9 mouse cellular contexts compared by ENCODE assay signal in genomic region chr7:19170142-19170541, GRCm38 (mm10). TPM values are rescaled to one million over a fixed set of nuclear protein-coding genes. Genes with fewer than 3 reads are reported as not detected.
DNase-seq lines count a peak whose midpoint lies in the region; TF ChIP-seq lines count a peak whose summit lies in the region.
"Had no signal": no experiment of that assay in that cellular context is flagged by ENCODE, and none has a peak within 500 bp of the region (broad histone marks: within the 10 kb centered on the region; RNA-seq: fewer than 3 reads in every experiment).

No protein-coding gene starts in this region.

- WGBS in olfactory bulb, adult 2 months: 10% methylated on average over 8 of the region's 8 CpGs

- peaks cover 43% of the 10 kb centered on the region for H3K4me1 ChIP-seq in olfactory bulb, adult 2 months (ENCODE audit: control insufficient read depth, insufficient read depth, low read length)

- no peak for TF ChIP-seq CTCF in olfactory bulb, adult 2 months (IDR thresholded peaks at IDR 0.05; ENCODE audit: insufficient read depth, low read depth, low read length)

- 0 out of 2 replicates have a peak, but pooled peaks have one; percentile 12 for TF ChIP-seq POLR2A in olfactory bulb, adult 2 months (IDR thresholded peaks at IDR 0.05; ENCODE audit: insufficient read depth, low read depth, low read length)

- peak; percentile 34 to 48 for DNase-seq in layer of hippocampus, postnatal 10 days (ENCODE audit: low spot score in 2 of 2)
- DNase-seq in layer of hippocampus, adult 8-10 months (ENCODE audit: low spot score in 2 of 2): no peak
- peak; percentile 58 to 76 for DNase-seq in frontal cortex, adult 2 months (ENCODE audit: extremely low spot score in 1 of 2, low spot score in 1 of 2)
- peak; percentile 74 for DNase-seq in heart, postnatal 4 days
- DNase-seq in thymus, adult 18-20 months: no peak
- DNase-seq in gastrocnemius, postnatal 10 days: no peak
- no peak for DNase-seq in adrenal gland, adult (ENCODE audit: inconsistent age in 2 of 2, low spot score in 1 of 2)

- H3K4me3 ChIP-seq in olfactory bulb, adult 2 months (ENCODE audit: insufficient read depth, low read depth, low read length): no peak overlapping the region
- H3K4me3 ChIP-seq: embryonic facial prominence, embryonic 13.5 days had no signal

- H3K27ac ChIP-seq in olfactory bulb, adult 2 months (ENCODE audit: insufficient read depth, low read depth, low read length): peak overlapping the region; percentile 97
- H3K27ac ChIP-seq: embryonic facial prominence, embryonic 13.5 days had no signal

RNA-seq across cellular contexts. Expression of gene Gipr, which starts 4.2 kb away (rescaled TPM):
- 1 to 10 TPM; 3.0 to 4.1 TPM for total RNA-seq in layer of hippocampus, postnatal 10 days (2021)
- 1 to 10 TPM; 1.0 to 1.5 (median 1.2) TPM for total RNA-seq in layer of hippocampus, adult 8-10 months (2022)
- 11.0 and 11.9 TPM in 2 replicates for polyA plus RNA-seq in frontal cortex, adult 2 months (2012; rRNA removed)
- total RNA-seq in heart, postnatal 4 days (2021): 1 to 10 TPM; 1.3 TPM
- polyA plus RNA-seq in olfactory bulb, adult 2 months (2012; ENCODE audit: insufficient read depth, insufficient read length, low replicate concordance, missing spikeins): not detected in 2 replicates
- under 1 TPM in 1 of 2 experiments, not detected in 1; 0.14 TPM for total RNA-seq in gastrocnemius, postnatal 10 days (2021)

RNA-seq across cellular contexts. Expression of gene Eml2, which starts 6.1 kb away (rescaled TPM):
- 100 to 1,000 TPM; 183 to 198 TPM for total RNA-seq in layer of hippocampus, postnatal 10 days (2021)
- 100 to 1,000 TPM; 156 to 198 (median 171) TPM for total RNA-seq in layer of hippocampus, adult 8-10 months (2022)
- 134 and 136 TPM in 2 replicates for polyA plus RNA-seq in frontal cortex, adult 2 months (2012; rRNA removed)
- total RNA-seq in heart, postnatal 4 days (2021): 10 to 100 TPM; 70.6 to 77.3 TPM
- polyA plus RNA-seq in olfactory bulb, adult 2 months (2012; ENCODE audit: insufficient read depth, insufficient read length, low replicate concordance, missing spikeins): not detected in 2 replicates
- total RNA-seq in gastrocnemius, postnatal 10 days (2021): 10 to 100 TPM; 14.9 to 17.6 TPM

RNA-seq across cellular contexts. Expression of gene Snrpd2, which starts 20.6 kb away (rescaled TPM):
- 100 to 1,000 TPM in 1 of 2 experiments, 10 to 100 TPM in 1; 94.1 to 100 TPM for total RNA-seq in layer of hippocampus, postnatal 10 days (2021)
- 10 to 100 TPM; 75.6 to 82.3 (median 78.2) TPM for total RNA-seq in layer of hippocampus, adult 8-10 months (2022)
- polyA plus RNA-seq in frontal cortex, adult 2 months (2012; rRNA removed): 70.7 and 83.9 TPM in 2 replicates
- 10 to 100 TPM; 95.2 to 99.9 TPM for total RNA-seq in heart, postnatal 4 days (2021)
- not detected in 2 replicates for polyA plus RNA-seq in olfactory bulb, adult 2 months (2012; ENCODE audit: insufficient read depth, insufficient read length, low replicate concordance, missing spikeins)
- total RNA-seq in gastrocnemius, postnatal 10 days (2021): 10 to 100 TPM; 72.9 to 77.4 TPM

RNA-seq across cellular contexts. Expression of gene Qpctl, which starts 21.1 kb away (rescaled TPM):
- total RNA-seq in layer of hippocampus, postnatal 10 days (2021): 10 to 100 TPM; 20.9 to 22.8 TPM
- 10 to 100 TPM; 18.6 to 20.9 (median 20.4) TPM for total RNA-seq in layer of hippocampus, adult 8-10 months (2022)
- 15.3 and 16.7 TPM in 2 replicates for polyA plus RNA-seq in frontal cortex, adult 2 months (2012; rRNA removed)
- total RNA-seq in heart, postnatal 4 days (2021): 1 to 10 TPM; 6.9 to 7.7 TPM
- polyA plus RNA-seq in olfactory bulb, adult 2 months (2012; ENCODE audit: insufficient read depth, insufficient read length, low replicate concordance, missing spikeins): not detected in 2 replicates
- total RNA-seq in gastrocnemius, postnatal 10 days (2021): 1 to 10 TPM; 5.0 to 5.5 TPM

RNA-seq across cellular contexts. Expression of gene Gpr4, which starts 42.2 kb away (rescaled TPM):
- 1 to 10 TPM; 3.5 to 3.6 TPM for total RNA-seq in layer of hippocampus, postnatal 10 days (2021)
- total RNA-seq in layer of hippocampus, adult 8-10 months (2022): 1 to 10 TPM; 1.3 to 2.7 (median 1.8) TPM
- polyA plus RNA-seq in frontal cortex, adult 2 months (2012; rRNA removed): 7.4 and 7.7 TPM in 2 replicates
- total RNA-seq in heart, postnatal 4 days (2021): 1 to 10 TPM; 6.7 to 8.1 TPM
- not detected in 2 replicates for polyA plus RNA-seq in olfactory bulb, adult 2 months (2012; ENCODE audit: insufficient read depth, insufficient read length, low replicate concordance, missing spikeins)
- 1 to 10 TPM; 2.3 to 3.4 TPM for total RNA-seq in gastrocnemius, postnatal 10 days (2021)

Comparison
In these comparisons a context has a peak if more than half of its experiments do, and no peak if none do; other contexts are left out.
1. DNase-seq: peak in layer of hippocampus, postnatal 10 days (2 of 2), frontal cortex, adult 2 months (2 of 2) and heart, postnatal 4 days (single experiment); none in layer of hippocampus, adult 8-10 months (0 of 2), thymus, adult 18-20 months (0 of 2), gastrocnemius, postnatal 10 days (single experiment) and adrenal gland, adult (0 of 2).